Mouse (Mus musculus): ENCODE results near the gene Dtx1. TPM values are rescaled to one million over a fixed set of nuclear protein-coding genes. Genes with fewer than 3 reads are reported as not detected.

Gene Dtx1
- total RNA-seq, 2 experiments from 2014 or later = 0.99 to 2.7 TPM

GRCm38 (mm10) chr5:120635633-120636032 is 76.1 kb downstream of the Dtx1 start:
- DNase-seq = no peak

GRCm38 (mm10) chr5:120634860-120635259 is 76.9 kb downstream of the Dtx1 start:
- no peak for DNase-seq

GRCm38 (mm10) chr5:120634131-120634530 is 77.6 kb downstream of the Dtx1 start, which contains the start of gene Cfap73:
Cfap73 (minus strand) TSS chr5:120634235.
- DNase-seq = peak in 1 of 2 experiments; percentile 46

DNA sequence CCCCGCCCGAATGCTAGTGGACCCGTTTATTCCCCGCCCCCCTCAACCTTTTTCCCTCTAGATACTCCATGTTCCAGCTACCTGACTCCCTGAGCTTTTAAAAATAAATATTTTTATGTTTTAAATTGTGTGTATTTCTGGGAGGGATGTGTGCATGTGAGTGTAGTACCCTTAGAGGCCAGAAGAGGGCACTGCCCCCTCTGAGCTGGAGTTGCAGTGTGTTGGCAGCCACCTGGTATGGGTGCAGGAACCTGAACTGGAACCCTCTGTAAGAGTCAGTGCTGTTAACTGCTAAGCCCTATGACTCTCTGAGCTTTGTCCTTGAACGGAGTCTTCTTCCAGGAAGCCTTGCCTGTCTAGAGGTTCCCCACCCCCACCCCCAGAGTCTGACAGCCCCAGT is 79.8 kb downstream of the Dtx1 start:
- no peak for DNase-seq

- DNase-seq = no peak
These were observed 80.6 kb downstream of the Dtx1 start for GRCm38 (mm10) chr5:120631128-120631527.

Other genes with a start within 250 kb of the Dtx1 start
- gene Sdsl, start 239.1 kb downstream of the Dtx1 start, total RNA-seq (2021) = 1 to 10 TPM; 6.8 to 9.4 TPM
- 1 to 10 TPM in 1 of 2 experiments, under 1 TPM in 1; 0.87 to 2.4 TPM for gene Sds, start 235.4 kb downstream of the Dtx1 start, total RNA-seq (2021)
- gene Plbd2, start 208.3 kb downstream of the Dtx1 start, total RNA-seq (2021) = 10 to 100 TPM; 47.4 to 50.3 TPM
- gene Slc8b1, start 200.8 kb downstream of the Dtx1 start, total RNA-seq (2021) = 10 to 100 TPM in 1 of 2 experiments, 1 to 10 TPM in 1; 9.5 to 11.3 TPM
- gene Tpcn1, start 123.3 kb downstream of the Dtx1 start, total RNA-seq (2021) = 10 to 100 TPM; 29.7 to 35.5 TPM
- gene Iqcd, start 122.9 kb downstream of the Dtx1 start, total RNA-seq (2021) = not detected
- 10 to 100 TPM; 13.4 to 16.3 TPM for gene Rita1, start 99.3 kb downstream of the Dtx1 start, total RNA-seq (2021)
- gene Ddx54, start 99.2 kb downstream of the Dtx1 start, total RNA-seq (2021) = 10 to 100 TPM; 19.2 to 23.0 TPM
- not detected for gene Cfap73, start 77.7 kb downstream of the Dtx1 start, total RNA-seq (2021)
- under 1 TPM in 1 of 2 experiments, not detected in 1; 0.69 TPM for gene Rasal1, start 63.1 kb downstream of the Dtx1 start, total RNA-seq (2021)
- 1 to 10 TPM; 1.1 to 1.2 TPM for gene Oas2, start 37.9 kb upstream of the Dtx1 start, total RNA-seq (2021)
- gene Oas3, start 65.7 kb upstream of the Dtx1 start, total RNA-seq (2021) = under 1 TPM in 1 of 2 experiments, not detected in 1; 0.05 TPM
- not detected for gene Oas1e, start 83.6 kb upstream of the Dtx1 start, total RNA-seq (2021)
- gene Oas1c, start 100.6 kb upstream of the Dtx1 start, total RNA-seq (2021) = under 1 TPM; 0.22 to 0.36 TPM
- gene Oas1f, start 135.4 kb upstream of the Dtx1 start, total RNA-seq (2021) = not detected
- not detected for gene Oas1h, start 149.5 kb upstream of the Dtx1 start, total RNA-seq (2021)
- gene Oas1g, start 175.7 kb upstream of the Dtx1 start, total RNA-seq (2021) = not detected
- 1 to 10 TPM in 1 of 2 experiments, under 1 TPM in 1; 0.82 to 1.1 TPM for gene Oas1a, start 195.6 kb upstream of the Dtx1 start, total RNA-seq (2021)
- not detected for gene Oas1d, start 202.6 kb upstream of the Dtx1 start, total RNA-seq (2021)